Mouse (Mus musculus): ENCODE results near the gene Natd1. TPM values are rescaled to one million over a fixed set of nuclear protein-coding genes. Genes with fewer than 3 reads are reported as not detected.

Gene Natd1
- polyA plus RNA-seq, 1 experiment from 2014 or later: 18.8 TPM

DNA sequence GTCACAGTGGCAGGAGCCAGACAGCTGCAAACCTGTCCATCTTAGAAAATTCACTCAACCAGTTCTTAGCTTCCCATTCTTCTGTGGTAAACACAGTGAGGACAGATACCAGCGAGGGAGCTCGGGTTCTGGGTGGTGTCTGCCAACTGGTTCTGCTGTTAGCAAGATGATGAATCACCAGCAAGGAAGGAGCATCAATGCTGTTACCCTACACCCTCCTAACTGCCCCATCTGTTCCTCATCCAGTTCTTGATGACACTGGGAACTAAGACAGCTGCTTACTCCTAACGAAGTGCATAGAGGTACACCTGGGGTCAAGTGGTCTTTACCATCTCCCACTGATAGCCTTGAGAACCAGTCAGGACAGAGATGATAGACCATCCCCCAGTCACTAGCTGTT lies 58.0 kb downstream of the Natd1 start:
- DNase-seq (ENCODE audit: low spot score) (no peak), ATAC-seq (ENCODE audit: low FRiP score) (no peak)
- Histone ChIP-seq H3K4me3 (ENCODE audit: low read depth, low read length) (no peak overlapping the region), H3K4me2 (replicated peaks; ENCODE audit: low read depth, low read length) (no peak overlapping the region), H3K27ac (ENCODE audit: low read depth, low read length) (no peak overlapping the region), H3K4me1 (replicated peaks; ENCODE audit: control insufficient read depth, insufficient read depth, low read length) (no peaks in the 10 kb centered on the region), H3K27me3 (ENCODE audit: control insufficient read depth, insufficient read depth, low read length) (no peaks in the 10 kb centered on the region), H3K36me3 (ENCODE audit: control insufficient read depth, insufficient read depth, low read length) (peaks cover 2% of the 10 kb centered on the region; the same call in 1 of the 2 replicates), H3K9ac (ENCODE audit: low read depth, low read length) (no peak overlapping the region), H3K9me3 (ENCODE audit: control insufficient read depth, low read length) (no peaks in the 10 kb centered on the region)
- 82% methylated on average over 3 of the region's 3 CpGs for WGBS

Other genes starting within 250 kb of the Natd1 start
- 70.4 and 85.8 TPM in 2 replicates for gene Llgl1, start 215.0 kb downstream of the Natd1 start, polyA plus RNA-seq (2014; fragmentation: Nextera tagmentation; extraction: Ambion mirVana)
- gene Flii, start 187.5 kb downstream of the Natd1 start, polyA plus RNA-seq (2014; fragmentation: Nextera tagmentation; extraction: Ambion mirVana): 54.5 and 59.7 TPM in 2 replicates
- 11.8 and 12.0 TPM in 2 replicates for gene Mief2, start 186.4 kb downstream of the Natd1 start, polyA plus RNA-seq (2014; fragmentation: Nextera tagmentation; extraction: Ambion mirVana)
- gene Top3a, start 137.4 kb downstream of the Natd1 start, polyA plus RNA-seq (2014; fragmentation: Nextera tagmentation; extraction: Ambion mirVana): 13.1 and 15.2 TPM in 2 replicates
- 8.4 and 8.8 TPM in 2 replicates for gene Smcr8, start 137.2 kb downstream of the Natd1 start, polyA plus RNA-seq (2014; fragmentation: Nextera tagmentation; extraction: Ambion mirVana)
- gene Shmt1, start 103.0 kb downstream of the Natd1 start, polyA plus RNA-seq (2014; fragmentation: Nextera tagmentation; extraction: Ambion mirVana): 32.9 and 37.3 TPM in 2 replicates
- gene Dhrs7b, start 84.1 kb downstream of the Natd1 start, polyA plus RNA-seq (2014; fragmentation: Nextera tagmentation; extraction: Ambion mirVana): 23.5 and 30.5 TPM in 2 replicates
- 62.4 and 64.8 TPM in 2 replicates for gene Tmem11, start 35.5 kb downstream of the Natd1 start, polyA plus RNA-seq (2014; fragmentation: Nextera tagmentation; extraction: Ambion mirVana)
- 37.6 and 39.8 TPM in 2 replicates for gene Map2k3, start 17.3 kb upstream of the Natd1 start, polyA plus RNA-seq (2014; fragmentation: Nextera tagmentation; extraction: Ambion mirVana)
- 1.7 and 3.3 TPM in 2 replicates for gene Kcnj12, start 107.8 kb upstream of the Natd1 start, polyA plus RNA-seq (2014; fragmentation: Nextera tagmentation; extraction: Ambion mirVana)
- gene Tnfrsf13b, start 212.0 kb upstream of the Natd1 start, polyA plus RNA-seq (2014; fragmentation: Nextera tagmentation; extraction: Ambion mirVana): 1.1 and 1.2 TPM in 2 replicates

Data from hindbrain, embryonic 11.5 days (tissue).